Mouse (Mus musculus) gastrocnemius, adult 2 months (tissue): ENCODE data around the gene Pknox2. TPM values are rescaled to one million over a fixed set of nuclear protein-coding genes. Genes with fewer than 3 reads are reported as not detected.
A peak's percentile ranks its signal among the peaks of the same experiment; 100 is the strongest.

Experiments
- DNase-seq: peaks from one replicate; pipeline ENCODE4 v3.0.0; 2022
- H3K27ac ChIP-seq: fragments of 200-600 bp; 2 replicates; pipeline ENCODE4 v1.8.1; 2022; ENCODE audit warnings: mild to moderate bottlenecking
- H3K4me3 ChIP-seq: fragments of 200-600 bp; 2 replicates; pipeline ENCODE4 v1.8.1; 2022; ENCODE audit warnings: mild to moderate bottlenecking, moderate library complexity
- CTCF ChIP-seq: fragments of 200-600 bp; IDR thresholded peaks from 2 replicates; pipeline ENCODE4 v1.8.1; 2022; ENCODE audit warnings: antibody characterized with exemption, mild to moderate bottlenecking, moderate library complexity
- intact Hi-C: fragments of 180-260 bp; cut with DNase I; formaldehyde crosslinking; loops from one replicate; pipeline ENCODE4 v1.15.1; 2025
- total RNA-seq, 2 experiments: library from RNA; stranded (reverse); gene quantifications; 2 replicates each; pipeline ENCODE4 v1.2.3; 2021

The Pknox2 gene
- total RNA-seq, 2 experiments from 2014 or later: 35.4 to 40.7 TPM

- no peak overlapping the region for H3K4me3 ChIP-seq
- intact Hi-C loops: no loop called here
- no peak for TF ChIP-seq CTCF
- DNase-seq: no peak
- no peak overlapping the region for H3K27ac ChIP-seq
These were observed 10.9 kb downstream of the Pknox2 start for GRCm38 (mm10) chr9:37136340-37136739.

GRCm38 (mm10) chr9:37133495-37133894 lies 13.7 kb downstream of the Pknox2 start:
- DNase-seq: no peak
- intact Hi-C loops: no loop called here
- H3K27ac ChIP-seq: no peak overlapping the region
- no peak for TF ChIP-seq CTCF
- H3K4me3 ChIP-seq: no peak overlapping the region

GRCm38 (mm10) chr9:37129046-37129445 lies 18.2 kb downstream of the Pknox2 start:
- no peak overlapping the region for H3K4me3 ChIP-seq
- intact Hi-C loops: no loop called here
- DNase-seq: no peak
- no peak for TF ChIP-seq CTCF
- no peak overlapping the region for H3K27ac ChIP-seq

GRCm38 (mm10) chr9:37126197-37126596 lies 21.0 kb downstream of the Pknox2 start:
- intact Hi-C loops: no loop called here
- peak; percentile 67 for DNase-seq
- Histone ChIP-seq H3K27ac (peak overlapping the region; percentile 82), H3K4me3 (no peak overlapping the region)
- no peak for TF ChIP-seq CTCF

GRCm38 (mm10) chr9:37124696-37125480 lies 22.3 kb downstream of the Pknox2 start:
- Histone ChIP-seq H3K4me3 (peak overlapping the region; percentile 4; the same call in 1 of the 2 replicates), H3K27ac (peak overlapping the region; percentile 82)
- DNase-seq: peak; percentile 70
- intact Hi-C loops: no loop called here
- peak; percentile 69 for TF ChIP-seq CTCF

GRCm38 (mm10) chr9:37123384-37123783 lies 23.8 kb downstream of the Pknox2 start:
- intact Hi-C loops: no loop called here
- no peak for TF ChIP-seq CTCF
- no peak for DNase-seq
- Histone ChIP-seq H3K27ac (peak overlapping the region; percentile 91), H3K4me3 (no peak overlapping the region; the same call in 1 of the 2 replicates)

GRCm38 (mm10) chr9:37122971-37123370 lies 24.2 kb downstream of the Pknox2 start:
- Histone ChIP-seq H3K4me3 (peak overlapping the region; percentile 9; the same call in 1 of the 2 replicates), H3K27ac (peak overlapping the region; percentile 91)
- intact Hi-C loops: loop anchor here (1.0 kb wide), 1 partner anchor 22 kb away; no protein-coding TSS in a partner anchor
- DNase-seq: no peak
- no peak for TF ChIP-seq CTCF

- intact Hi-C loops: loop anchor here (1.0 kb wide), 1 partner anchor 23 kb away; no protein-coding TSS in a partner anchor
- peak overlapping the region; percentile 91 for H3K27ac ChIP-seq
- no peak overlapping the region for H3K4me3 ChIP-seq
- DNase-seq: peak; percentile 88
- no peak for TF ChIP-seq CTCF
These were observed 24.8 kb downstream of the Pknox2 start for GRCm38 (mm10) chr9:37122381-37122780.

GRCm38 (mm10) chr9:37121761-37122331 lies 25.4 kb downstream of the Pknox2 start:
- H3K4me3 ChIP-seq: no peak overlapping the region
- no peak for TF ChIP-seq CTCF
- intact Hi-C loops: loop anchor here (1.0 kb wide), 1 partner anchor 23 kb away; no protein-coding TSS in a partner anchor
- peak overlapping the region; percentile 91 for H3K27ac ChIP-seq
- no peak for DNase-seq

GRCm38 (mm10) chr9:37120801-37121200 lies 26.4 kb downstream of the Pknox2 start:
- intact Hi-C loops: no loop called here
- peak; percentile 87 for DNase-seq
- Histone ChIP-seq H3K27ac (peak overlapping the region; percentile 91), H3K4me3 (peak overlapping the region; percentile 40)
- peak; percentile 44 for TF ChIP-seq CTCF

GRCm38 (mm10) chr9:37117529-37117928 lies 29.7 kb downstream of the Pknox2 start:
- no peak for TF ChIP-seq CTCF
- Histone ChIP-seq H3K4me3 (no peak overlapping the region), H3K27ac (no peak overlapping the region)
- DNase-seq: no peak
- intact Hi-C loops: no loop called here

GRCm38 (mm10) chr9:37116632-37117413 lies 30.4 kb downstream of the Pknox2 start:
- TF ChIP-seq CTCF: no peak
- intact Hi-C loops: no loop called here
- no peak overlapping the region for H3K4me3 ChIP-seq
- no peak for DNase-seq
- peak overlapping the region; percentile 54 for H3K27ac ChIP-seq

- no peak for DNase-seq
- Histone ChIP-seq H3K4me3 (no peak overlapping the region), H3K27ac (no peak overlapping the region; the same call in 1 of the 2 replicates)
- no peak for TF ChIP-seq CTCF
- intact Hi-C loops: loop anchor here (2.0 kb wide), 1 partner anchor 145 kb away; no protein-coding TSS in a partner anchor
These were observed 31.4 kb downstream of the Pknox2 start for GRCm38 (mm10) chr9:37115820-37116219.
